Mouse (Mus musculus): ENCODE measurements at regions not wholly inside any gene's neighbourhood (a gene's known extent, or its start where the extent isn't known, plus 50 kb on each side); places are given as distances from the start of the nearest gene placed in this dataset.

DNA sequence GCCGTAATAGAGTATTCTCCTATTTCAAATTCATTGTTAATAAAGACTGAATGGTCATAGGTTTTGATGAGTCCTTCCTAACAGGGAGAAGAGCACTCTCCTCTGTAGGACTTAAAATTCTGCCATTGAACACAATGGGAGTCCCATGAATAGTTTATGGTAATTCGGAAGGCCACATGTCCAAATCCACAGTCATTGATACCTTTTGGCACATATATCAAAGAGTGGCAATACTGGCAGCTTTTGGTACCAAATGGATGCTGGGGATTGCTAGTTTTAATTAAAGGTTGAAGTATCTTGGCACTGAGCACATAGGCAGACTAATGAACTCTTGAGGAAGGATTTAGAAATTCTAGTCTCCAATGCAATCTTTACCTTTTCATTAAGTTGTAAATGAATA lies 298.5 kb upstream of the Cadm2 start:
- Histone ChIP-seq H3K9me3 (replicated peaks; ENCODE audit: control insufficient read depth, insufficient read depth, low read length, poor library complexity, severe bottlenecking) (no peaks in the 10 kb centered on the region), H3K27ac (ENCODE audit: insufficient read depth, low read length) (no peak overlapping the region), H3K36me3 (ENCODE audit: control insufficient read depth, insufficient read depth, low read length, poor library complexity, severe bottlenecking) (no peaks in the 10 kb centered on the region), H3K4me1 (ENCODE audit: control insufficient read depth, insufficient read depth, low read length) (no peaks in the 10 kb centered on the region), H3K4me3 (ENCODE audit: low read depth, low read length) (no peak overlapping the region), H3K27me3 (ENCODE audit: control insufficient read depth, insufficient read depth, low read length, poor library complexity, severe bottlenecking) (no peaks in the 10 kb centered on the region), H3K9ac (ENCODE audit: low read depth, poor library complexity, severe bottlenecking) (no peak overlapping the region)
- TF ChIP-seq EP300 (IDR thresholded peaks at IDR 0.05; ENCODE audit: insufficient read depth, low read depth, low read length) (no peak), POLR2A (IDR thresholded peaks at IDR 0.05; ENCODE audit: insufficient read depth, low read length) (no peak)

DNA sequence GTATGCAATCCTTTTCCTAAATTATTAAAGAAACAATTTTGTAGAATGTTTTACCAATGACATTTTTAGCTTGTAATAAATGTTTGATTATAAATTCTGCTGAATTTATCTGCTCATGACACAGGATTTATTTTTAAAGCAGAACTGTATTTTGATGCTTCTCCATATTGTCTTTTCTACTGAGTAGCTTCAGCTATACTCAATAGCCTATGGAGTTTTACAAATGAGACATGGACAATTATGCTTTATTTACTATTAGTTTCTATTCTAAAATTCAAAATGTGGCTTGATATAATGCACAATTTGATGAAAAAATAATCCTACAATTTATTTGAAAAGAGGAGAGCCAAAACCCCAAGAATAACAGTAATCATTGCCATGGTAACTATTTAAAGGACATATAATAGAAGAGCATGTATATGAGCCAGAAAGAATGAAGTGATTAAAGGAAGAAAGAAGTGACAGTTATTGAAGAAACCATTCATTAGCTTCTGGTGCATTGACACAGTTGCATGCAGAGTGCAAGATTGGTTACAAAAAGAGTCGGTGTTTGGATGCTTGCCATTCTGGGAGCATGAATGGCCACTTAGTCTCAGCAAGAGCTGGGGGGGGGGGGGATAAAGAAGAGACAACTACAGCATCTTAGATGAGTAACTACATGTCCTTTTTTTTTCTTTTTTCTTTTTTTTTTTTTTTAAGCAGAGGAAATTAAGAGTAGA lies 250.8 kb upstream of the Cadm2 start:
- Histone ChIP-seq H3K9me3 (replicated peaks; ENCODE audit: control insufficient read depth, insufficient read depth, low read length, poor library complexity, severe bottlenecking) (no peaks in the 10 kb centered on the region), H3K27me3 (ENCODE audit: control insufficient read depth, insufficient read depth, low read length, poor library complexity, severe bottlenecking) (no peaks in the 10 kb centered on the region), H3K9ac (ENCODE audit: low read depth, poor library complexity, severe bottlenecking) (no peak overlapping the region), H3K27ac (ENCODE audit: insufficient read depth, low read length) (no peak overlapping the region), H3K36me3 (ENCODE audit: control insufficient read depth, insufficient read depth, low read length, poor library complexity, severe bottlenecking) (no peaks in the 10 kb centered on the region), H3K4me3 (ENCODE audit: low read depth, low read length) (no peak overlapping the region), H3K4me1 (ENCODE audit: control insufficient read depth, insufficient read depth, low read length) (no peaks in the 10 kb centered on the region)
- TF ChIP-seq EP300 (IDR thresholded peaks at IDR 0.05; ENCODE audit: insufficient read depth, low read depth, low read length) (no peak), CTCF (IDR thresholded peaks at IDR 0.05; ENCODE audit: low read depth, low read length) (no peak), POLR2A (IDR thresholded peaks at IDR 0.05; ENCODE audit: insufficient read depth, low read length) (no peak)

DNA sequence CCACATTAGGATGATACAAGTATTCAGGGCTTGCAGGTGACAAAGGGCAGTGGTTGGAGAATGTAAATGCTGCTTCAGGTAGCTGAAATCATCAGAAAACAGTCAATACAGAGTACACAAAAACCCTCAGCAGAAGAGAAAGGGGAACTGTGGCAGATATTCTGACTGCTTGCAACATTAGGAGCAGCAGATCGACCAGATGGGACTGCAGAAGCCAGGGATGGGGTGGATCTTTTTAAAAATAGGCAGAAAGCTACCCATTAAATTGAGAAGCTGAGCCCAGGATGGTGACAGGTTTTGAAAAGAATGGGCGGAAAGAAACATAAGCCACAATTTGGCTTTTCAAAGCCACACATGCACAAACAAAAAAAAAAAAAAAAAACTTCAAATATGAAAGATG lies 229.5 kb upstream of the Cadm2 start:
- H3K27ac ChIP-seq (ENCODE audit: insufficient read depth, low read length) = no peak overlapping the region
- H3K27me3 ChIP-seq (ENCODE audit: control insufficient read depth, insufficient read depth, low read length, poor library complexity, severe bottlenecking) = no peaks in the 10 kb centered on the region
- TF ChIP-seq EP300 (IDR thresholded peaks at IDR 0.05; ENCODE audit: insufficient read depth, low read depth, low read length) (no peak), POLR2A (IDR thresholded peaks at IDR 0.05; ENCODE audit: insufficient read depth, low read length) (no peak), CTCF (IDR thresholded peaks at IDR 0.05; ENCODE audit: low read depth, low read length) (no peak)
- H3K36me3 ChIP-seq (ENCODE audit: control insufficient read depth, insufficient read depth, low read length, poor library complexity, severe bottlenecking) = no peaks in the 10 kb centered on the region
- H3K9ac ChIP-seq (ENCODE audit: low read depth, poor library complexity, severe bottlenecking) = no peak overlapping the region
- no peaks in the 10 kb centered on the region for H3K4me1 ChIP-seq (ENCODE audit: control insufficient read depth, insufficient read depth, low read length)
- no peaks in the 10 kb centered on the region for H3K9me3 ChIP-seq (replicated peaks; ENCODE audit: control insufficient read depth, insufficient read depth, low read length, poor library complexity, severe bottlenecking)
- no peak overlapping the region for H3K4me3 ChIP-seq (ENCODE audit: low read depth, low read length)

DNA sequence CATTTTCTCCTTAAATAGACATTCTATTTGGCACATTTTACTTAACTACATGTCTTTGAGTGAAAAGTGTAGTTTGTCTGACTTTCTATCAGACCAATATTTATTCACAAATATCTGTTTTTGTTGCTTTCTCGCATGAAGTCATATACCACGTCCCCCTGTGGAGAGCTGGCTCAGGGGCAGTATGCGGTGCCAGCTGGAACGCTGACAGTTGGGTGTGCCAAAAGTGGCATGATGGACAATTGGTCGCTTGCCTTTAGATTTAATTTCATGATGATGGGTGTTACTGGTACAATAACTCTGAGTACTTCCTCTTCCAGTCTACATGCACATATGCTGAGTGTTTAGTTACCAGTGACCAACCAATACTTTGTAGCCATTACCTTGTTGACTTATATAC lies 223.8 kb upstream of the Cadm2 start:
- Histone ChIP-seq H3K36me3 (ENCODE audit: control insufficient read depth, insufficient read depth, low read length, poor library complexity, severe bottlenecking) (no peaks in the 10 kb centered on the region), H3K4me3 (ENCODE audit: low read depth, low read length) (no peak overlapping the region), H3K27ac (ENCODE audit: insufficient read depth, low read length) (no peak overlapping the region), H3K9me3 (replicated peaks; ENCODE audit: control insufficient read depth, insufficient read depth, low read length, poor library complexity, severe bottlenecking) (no peaks in the 10 kb centered on the region), H3K9ac (ENCODE audit: low read depth, poor library complexity, severe bottlenecking) (no peak overlapping the region), H3K4me1 (ENCODE audit: control insufficient read depth, insufficient read depth, low read length) (no peaks in the 10 kb centered on the region), H3K27me3 (ENCODE audit: control insufficient read depth, insufficient read depth, low read length, poor library complexity, severe bottlenecking) (no peaks in the 10 kb centered on the region)
- TF ChIP-seq POLR2A (IDR thresholded peaks at IDR 0.05; ENCODE audit: insufficient read depth, low read length) (no peak), CTCF (IDR thresholded peaks at IDR 0.05; ENCODE audit: low read depth, low read length) (no peak), EP300 (IDR thresholded peaks at IDR 0.05; ENCODE audit: insufficient read depth, low read depth, low read length) (no peak)

DNA sequence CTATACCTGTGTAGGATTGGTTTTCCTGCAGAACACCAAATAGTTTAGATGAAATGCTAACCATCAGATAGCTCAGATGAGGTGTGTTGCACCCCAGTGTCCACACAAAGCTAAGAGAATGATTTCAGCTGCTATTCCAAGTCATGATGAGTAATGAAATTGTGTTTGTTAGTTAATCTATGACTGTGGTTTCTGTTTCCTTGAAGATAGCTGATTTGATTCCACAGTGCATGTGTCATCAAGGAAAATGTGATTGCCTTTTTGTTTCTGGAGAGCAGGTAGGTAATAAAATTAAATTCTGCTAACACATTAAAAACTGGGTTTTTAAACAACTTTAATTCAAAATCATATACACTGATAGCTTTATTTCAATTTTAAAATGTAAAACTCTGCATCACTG lies 176.5 kb upstream of the Cadm2 start:
- no peaks in the 10 kb centered on the region for H3K27me3 ChIP-seq (ENCODE audit: control insufficient read depth, insufficient read depth, low read length, poor library complexity, severe bottlenecking)
- no peak for TF ChIP-seq CTCF (IDR thresholded peaks at IDR 0.05; ENCODE audit: low read depth, low read length)
- no peak for TF ChIP-seq EP300 (IDR thresholded peaks at IDR 0.05; ENCODE audit: insufficient read depth, low read depth, low read length)
- TF ChIP-seq POLR2A (IDR thresholded peaks at IDR 0.05; ENCODE audit: insufficient read depth, low read length) = no peak
- no peak overlapping the region for H3K4me3 ChIP-seq (ENCODE audit: low read depth, low read length)
- no peak overlapping the region for H3K9ac ChIP-seq (ENCODE audit: low read depth, poor library complexity, severe bottlenecking)
- no peak overlapping the region for H3K27ac ChIP-seq (ENCODE audit: insufficient read depth, low read length)
- H3K4me1 ChIP-seq (ENCODE audit: control insufficient read depth, insufficient read depth, low read length) = no peaks in the 10 kb centered on the region
- H3K36me3 ChIP-seq (ENCODE audit: control insufficient read depth, insufficient read depth, low read length, poor library complexity, severe bottlenecking) = no peaks in the 10 kb centered on the region
- H3K9me3 ChIP-seq (replicated peaks; ENCODE audit: control insufficient read depth, insufficient read depth, low read length, poor library complexity, severe bottlenecking) = no peaks in the 10 kb centered on the region

DNA sequence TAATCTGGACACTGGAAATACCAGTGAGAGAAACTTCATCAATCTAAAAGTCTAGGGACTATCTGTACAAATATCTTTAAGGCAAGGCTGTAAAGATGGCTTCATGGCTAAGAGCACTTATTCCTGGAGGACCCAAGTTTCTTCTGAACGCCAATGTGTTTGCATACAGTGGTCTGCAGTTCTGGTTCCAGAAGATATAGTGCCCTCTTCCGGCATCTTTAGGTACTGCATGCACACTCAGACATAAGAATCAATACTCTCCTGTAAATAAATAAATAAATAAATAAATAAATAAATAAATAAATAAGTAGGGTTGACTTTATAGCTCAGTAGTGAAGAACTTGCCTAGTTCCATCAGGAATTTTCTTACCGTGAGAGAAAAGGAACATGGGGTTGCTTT lies 155.4 kb upstream of the Cadm2 start:
- Histone ChIP-seq H3K27ac (ENCODE audit: insufficient read depth, low read length) (no peak overlapping the region), H3K9ac (ENCODE audit: low read depth, poor library complexity, severe bottlenecking) (no peak overlapping the region), H3K4me3 (ENCODE audit: low read depth, low read length) (no peak overlapping the region), H3K27me3 (ENCODE audit: control insufficient read depth, insufficient read depth, low read length, poor library complexity, severe bottlenecking) (no peaks in the 10 kb centered on the region), H3K9me3 (replicated peaks; ENCODE audit: control insufficient read depth, insufficient read depth, low read length, poor library complexity, severe bottlenecking) (no peaks in the 10 kb centered on the region), H3K36me3 (ENCODE audit: control insufficient read depth, insufficient read depth, low read length, poor library complexity, severe bottlenecking) (no peaks in the 10 kb centered on the region), H3K4me1 (ENCODE audit: control insufficient read depth, insufficient read depth, low read length) (no peaks in the 10 kb centered on the region)
- TF ChIP-seq CTCF (IDR thresholded peaks at IDR 0.05; ENCODE audit: low read depth, low read length) = peak; percentile 41
- TF ChIP-seq EP300 (IDR thresholded peaks at IDR 0.05; ENCODE audit: insufficient read depth, low read depth, low read length) = no peak

Measured in ES-Bruce4 (cell line).